Mouse (Mus musculus) ES-E14 (cell line): ENCODE measurements around the gene Cd40lg. TPM values are rescaled to one million over a fixed set of nuclear protein-coding genes. Genes with fewer than 3 reads are reported as not detected.

ENCODE experiments used
- DNase-seq: peaks from one replicate; pipeline ENCODE4 v3.0.0-alpha.2; 2013; ENCODE audit warnings: low read depth, low spot score
- H3K27ac ChIP-seq: 2 replicates; pipeline ENCODE4 v1.5.1; 2012; ENCODE audit warnings: low read depth, mild to moderate bottlenecking, low read length, moderate library complexity, mixed read lengths; ENCODE audit not compliant: poor library complexity, insufficient read depth, severe bottlenecking
- H3K36me3 ChIP-seq: 2 replicates; pipeline ENCODE4 v1.6.1; 2012; ENCODE audit warnings: mild to moderate bottlenecking, low read length, moderate library complexity, mixed read lengths; ENCODE audit not compliant: control insufficient read depth, poor library complexity, insufficient read depth, severe bottlenecking
- H3K4me1 ChIP-seq, 2 experiments: fragments of 150-350 bp in 1 of 2; sonication (generic) in 1 of 2; 2 replicates each; pipeline ENCODE4 v1.6.1; 2012; ENCODE audit warnings: low read length in 2 of 2, mild to moderate bottlenecking in 1 of 2, mixed read lengths in 1 of 2; ENCODE audit not compliant: control insufficient read depth in 2 of 2, insufficient read depth in 2 of 2, poor library complexity in 1 of 2
- H3K4me3 ChIP-seq, 2 experiments: fragments of 150-350 bp in 1 of 2; sonication (generic) in 1 of 2; 2 replicates each; pipeline ENCODE4 v1.5.1; 2012; ENCODE audit warnings: low read length in 2 of 2, low read depth in 1 of 2, mild to moderate bottlenecking in 1 of 2, mixed read lengths in 1 of 2; ENCODE audit not compliant: insufficient read depth in 1 of 2, poor library complexity in 1 of 2, severe bottlenecking in 1 of 2
- H3K9ac ChIP-seq: 2 replicates; pipeline ENCODE4 v1.6.1; 2012; ENCODE audit warnings: low read depth, mild to moderate bottlenecking, low read length, mixed read lengths; ENCODE audit not compliant: poor library complexity, insufficient read depth, severe bottlenecking
- H3K9me3 ChIP-seq: fragments of 150-350 bp; sonication (generic); 2 replicates; pipeline ENCODE4 v1.6.1; 2012; ENCODE audit warnings: low read depth, mild to moderate bottlenecking, low read length; ENCODE audit not compliant: control insufficient read depth, insufficient read depth
- CHD2 ChIP-seq: IDR thresholded peaks from 2 replicates; pipeline ENCODE4 v1.6.1; 2014; ENCODE audit warnings: mild to moderate bottlenecking, low read depth, low read length, inconsistent platforms
- HCFC1 ChIP-seq: IDR thresholded peaks from 2 replicates; pipeline ENCODE4 v1.6.1; 2012; ENCODE audit warnings: low read length, inconsistent platforms, borderline replicate concordance; ENCODE audit not compliant: insufficient read depth
- MAFK ChIP-seq: IDR thresholded peaks from 2 replicates; pipeline ENCODE4 v1.6.1; 2014; ENCODE audit warnings: mild to moderate bottlenecking, low read depth, low read length, inconsistent platforms; ENCODE audit not compliant: insufficient read depth
- ZC3H11A ChIP-seq: IDR thresholded peaks from 2 replicates; pipeline ENCODE4 v1.6.1; 2012; ENCODE audit warnings: low read depth, mild to moderate bottlenecking, inconsistent platforms, low read length, borderline replicate concordance
- ZNF384 ChIP-seq: IDR thresholded peaks from 2 replicates; pipeline ENCODE4 v1.6.1; 2012; ENCODE audit warnings: low read depth, low read length, inconsistent platforms
- in situ Hi-C, 2 experiments: fragments of 600-800 bp; cut with MboI; formaldehyde crosslinking; loops; one replicate each; pipeline ENCODE4 v1.15.1; 2025; ENCODE audit warnings: low sequenced_read_pairs in 2 of 2, inconsistent platforms in 1 of 2; ENCODE audit not compliant: unreplicated experiment in 2 of 2
- total RNA-seq: library from RNA; depleted of rRNA; stranded (reverse); fragments of 300-350 nt; gene quantifications from 2 replicates; pipeline ENCODE4 v1.2.3, GENCODE M21; 2012

The Cd40lg gene
- total RNA-seq, 1 experiment = not detected

DNA sequence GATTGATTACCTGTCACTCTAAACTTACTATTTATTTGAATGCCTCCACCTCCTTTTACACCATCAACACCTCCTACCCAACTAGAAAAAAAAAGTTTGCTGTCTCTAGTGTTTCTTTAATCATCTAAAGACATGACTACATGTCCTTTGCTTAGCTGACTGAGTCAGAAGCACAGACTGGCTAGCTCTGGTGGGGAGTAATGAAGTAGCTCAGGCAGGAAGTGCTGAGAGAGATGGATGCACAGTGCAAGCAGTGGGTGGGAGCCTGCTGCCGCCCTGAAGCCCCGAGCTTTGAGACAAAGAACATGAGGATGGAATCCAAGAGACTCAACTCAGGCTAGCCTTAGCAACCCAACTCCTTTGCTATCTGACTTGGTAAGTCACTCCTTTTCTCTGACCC, 11.5 kb upstream of the Cd40lg start:
- Histone ChIP-seq H3K27ac (no peak overlapping the region), H3K9me3 (no peaks in the 10 kb centered on the region), H3K4me3 (no peak overlapping the region), H3K4me1 (peaks cover 0 to 3% of the 10 kb centered on the region in 2 experiments; a peak in 1 of 4 replicates), H3K36me3 (no peaks in the 10 kb centered on the region), H3K9ac (no peak overlapping the region)
- in situ Hi-C loops = no loop called here
- TF ChIP-seq ZC3H11A (no peak), MAFK (no peak), HCFC1 (no peak), ZNF384 (no peak), CHD2 (no peak)
- DNase-seq = no peak

DNA sequence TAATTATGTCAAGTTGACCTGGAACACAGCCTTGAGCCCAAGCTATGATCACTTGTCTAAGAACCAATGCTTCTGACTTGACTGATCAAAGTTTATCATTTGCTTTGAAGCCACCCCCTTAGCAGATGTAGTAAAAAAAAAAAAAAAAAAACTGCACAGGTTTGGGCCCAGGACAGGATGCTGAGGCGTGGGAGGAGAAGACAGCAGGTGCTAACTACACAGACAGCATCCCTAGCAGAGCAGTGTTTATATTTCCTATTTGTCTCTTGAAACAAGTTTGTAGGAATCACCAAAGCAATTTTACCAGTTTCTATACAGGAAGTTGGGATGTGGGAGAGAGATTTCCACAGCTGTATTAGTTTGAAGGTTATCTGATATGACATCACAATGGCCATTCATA, 1.4 kb upstream of the Cd40lg start:
- TF ChIP-seq ZC3H11A (no peak), ZNF384 (no peak), HCFC1 (no peak), CHD2 (no peak), MAFK (no peak)
- H3K9ac ChIP-seq = no peak overlapping the region
- H3K9me3 ChIP-seq = no peaks in the 10 kb centered on the region
- in situ Hi-C loops = no loop called here
- H3K4me1 ChIP-seq = no peaks in the 10 kb centered on the region
- no peak for DNase-seq
- H3K36me3 ChIP-seq = no peaks in the 10 kb centered on the region
- no peak overlapping the region for H3K27ac ChIP-seq
- H3K4me3 ChIP-seq = no peak overlapping the region

DNA sequence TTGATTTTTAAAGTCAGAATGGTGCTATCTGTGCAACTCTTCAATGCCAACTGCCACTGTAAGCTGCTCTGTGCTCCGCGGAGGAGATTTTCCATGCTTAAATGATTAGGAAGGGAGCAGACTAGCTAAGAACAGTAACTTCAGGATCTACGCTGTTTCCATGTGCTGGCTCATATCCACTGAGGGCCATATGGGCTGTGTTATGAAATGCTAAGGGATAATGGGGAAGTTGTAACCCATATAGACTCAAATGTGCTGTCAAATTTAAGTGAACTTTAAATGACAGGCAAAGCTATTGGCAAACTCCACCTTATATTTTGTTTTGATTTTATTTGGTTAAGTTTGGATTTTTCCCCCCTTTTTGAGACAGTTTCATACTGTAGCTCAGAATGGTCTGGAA, 919 bp downstream of the Cd40lg start:
- H3K36me3 ChIP-seq = no peaks in the 10 kb centered on the region
- TF ChIP-seq HCFC1 (no peak), ZC3H11A (no peak), ZNF384 (no peak), MAFK (no peak), CHD2 (no peak)
- H3K9me3 ChIP-seq = no peaks in the 10 kb centered on the region
- H3K4me1 ChIP-seq = no peaks in the 10 kb centered on the region
- no peak overlapping the region for H3K9ac ChIP-seq
- no peak overlapping the region for H3K27ac ChIP-seq
- in situ Hi-C loops = no loop called here
- DNase-seq = no peak
- H3K4me3 ChIP-seq = no peak overlapping the region

DNA sequence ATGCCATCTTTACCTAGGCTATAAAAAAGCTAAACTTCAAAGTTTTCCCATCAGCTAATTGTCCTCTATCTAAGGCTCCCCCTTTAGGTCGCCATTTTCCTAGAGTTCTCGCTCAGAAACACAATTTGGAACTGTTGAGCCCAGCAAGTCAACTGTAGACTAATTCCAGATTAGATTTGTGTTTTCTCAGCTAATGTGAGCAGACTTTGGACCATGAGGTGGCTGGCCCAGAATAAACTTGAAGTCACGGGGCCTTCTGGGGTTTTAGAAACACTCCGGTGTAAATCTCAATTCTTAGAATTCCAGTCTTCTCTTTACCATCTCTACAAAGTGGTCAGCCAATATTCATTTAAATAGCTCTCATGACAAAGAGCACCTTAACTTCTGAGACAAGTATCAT, 3.6 kb downstream of the Cd40lg start:
- Histone ChIP-seq H3K9ac (no peak overlapping the region), H3K4me1 (no peaks in the 10 kb centered on the region), H3K4me3 (no peak overlapping the region), H3K27ac (no peak overlapping the region), H3K9me3 (no peaks in the 10 kb centered on the region), H3K36me3 (no peaks in the 10 kb centered on the region)
- TF ChIP-seq HCFC1 (no peak), ZC3H11A (no peak), CHD2 (no peak), MAFK (no peak), ZNF384 (no peak)
- in situ Hi-C loops = no loop called here
- DNase-seq = no peak

DNA sequence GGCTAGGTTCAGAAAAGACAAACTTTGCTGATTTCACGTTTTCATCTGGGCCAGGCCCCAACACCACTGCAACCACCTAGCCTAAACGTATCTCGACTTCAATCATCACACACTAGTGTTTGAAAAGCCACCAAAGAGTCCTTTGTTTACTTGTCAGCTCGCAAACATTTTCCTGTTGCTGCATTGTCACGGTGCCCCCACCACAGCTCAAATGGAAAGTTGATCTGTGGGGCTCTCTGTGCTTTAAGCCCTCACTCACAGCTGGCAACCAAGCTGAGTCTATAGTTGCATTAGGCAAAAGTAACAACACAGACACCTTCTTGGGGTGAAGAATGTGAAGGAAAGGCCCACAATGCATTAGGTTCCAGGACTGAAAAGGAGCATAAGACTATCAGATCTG, 4.3 kb downstream of the Cd40lg start:
- H3K36me3 ChIP-seq = no peaks in the 10 kb centered on the region
- H3K4me1 ChIP-seq = no peaks in the 10 kb centered on the region
- no peak for DNase-seq
- H3K9ac ChIP-seq = no peak overlapping the region
- in situ Hi-C loops = no loop called here
- H3K27ac ChIP-seq = no peak overlapping the region
- no peak overlapping the region for H3K4me3 ChIP-seq
- H3K9me3 ChIP-seq = no peaks in the 10 kb centered on the region
- TF ChIP-seq CHD2 (no peak), MAFK (no peak), ZC3H11A (no peak), HCFC1 (no peak), ZNF384 (no peak)
